Mouse (Mus musculus) liver, postnatal 0 days (tissue): ENCODE data around the gene Mau2.

ENCODE experiments used
- CTCF ChIP-seq: sonication (generic); IDR thresholded peaks from 2 replicates; pipeline ENCODE4 v1.5.1; 2016; ENCODE audit warnings: antibody characterized with exemption, low read depth
- EP300 ChIP-seq: IDR thresholded peaks from 2 replicates; pipeline ENCODE4 v1.6.1; 2016; ENCODE audit warnings: antibody characterized with exemption, low read depth, mild to moderate bottlenecking

DNA sequence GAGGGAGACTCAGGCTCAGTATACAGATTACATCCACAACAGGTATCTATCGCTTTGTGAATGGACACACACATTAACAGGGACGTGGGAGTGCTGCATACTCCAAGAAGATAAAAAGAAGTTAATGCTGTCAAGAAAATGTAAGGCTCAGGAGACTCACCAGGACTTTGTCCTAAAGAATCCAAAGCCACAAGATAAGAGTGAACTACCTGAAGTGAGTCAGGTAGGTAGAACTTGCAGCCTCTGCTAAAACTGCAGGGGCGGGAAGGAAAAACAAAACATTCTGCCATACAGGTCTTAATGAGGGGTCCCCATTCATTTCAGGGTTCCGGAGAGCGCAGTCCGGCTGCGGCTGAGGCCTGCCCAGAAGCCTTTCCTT is 69.5 kb downstream of the Mau2 start:
- TF ChIP-seq CTCF (no peak), EP300 (no peak)
